9 mouse cellular contexts compared by ENCODE assay signal in genomic region chr15:11408155-11408826, GRCm38 (mm10). TPM values are rescaled to one million over a fixed set of nuclear protein-coding genes. Genes with fewer than 3 reads are reported as not detected.
DNase-seq lines count a peak whose midpoint lies in the region; ATAC-seq and TF ChIP-seq lines count a peak whose summit lies in the region.
"Had no signal": no experiment of that assay in that cellular context is flagged by ENCODE, and none has a peak within 500 bp of the region (broad histone marks: within the 10 kb centered on the region; RNA-seq: fewer than 3 reads in every experiment).

No protein-coding gene starts in this region.

- no peaks in the 10 kb centered on the region for H3K9me3 ChIP-seq in kidney, embryonic 14.5 days (ENCODE audit: control insufficient read depth, low read length)
- no peaks in the 10 kb centered on the region for H3K9me3 ChIP-seq in E14TG2a.4 (ENCODE audit: low read length)
- no peaks in the 10 kb centered on the region for H3K9me3 ChIP-seq in midbrain, embryonic 13.5 days

- no peak overlapping the region for H3K27ac ChIP-seq in kidney, adult 2 months (ENCODE audit: insufficient read depth, low read depth, low read length)
- H3K27ac ChIP-seq in kidney, embryonic 14.5 days (ENCODE audit: low read depth, low read length) = no peak overlapping the region
- no peak overlapping the region for H3K27ac ChIP-seq in midbrain, embryonic 13.5 days
- H3K27ac ChIP-seq: macrophage had no signal

- TF ChIP-seq CTCF in kidney, adult 2 months (conservative IDR thresholded peaks at IDR 0.05; ENCODE audit: insufficient read depth, insufficient read length, low read depth, low read length) = peak; percentile 22; the same call in 1 of the 2 replicates
- TF ChIP-seq CTCF in E14TG2a.4 (conservative IDR thresholded peaks at IDR 0.05; ENCODE audit: low read length) = peak; percentile 51

- H3K4me2 ChIP-seq in kidney, embryonic 14.5 days (replicated peaks; ENCODE audit: low read depth, low read length) = no peak overlapping the region
- no peak overlapping the region for H3K4me2 ChIP-seq in midbrain, embryonic 13.5 days (replicated peaks)

- WGBS in kidney, adult 2 months = 28% methylated on average over 7 of the region's 7 CpGs
- 33% methylated on average over 7 of the region's 7 CpGs for WGBS in kidney, embryonic 14.5 days
- WGBS in midbrain, embryonic 13.5 days = 43% methylated on average over 7 of the region's 7 CpGs

- TF ChIP-seq POLR2A in kidney, adult 2 months (IDR thresholded peaks at IDR 0.05; ENCODE audit: low read depth, low read length) = no peak

- H3K36me3 ChIP-seq in kidney, adult 2 months (ENCODE audit: control insufficient read depth, insufficient read depth, low read length) = no peaks in the 10 kb centered on the region
- no peaks in the 10 kb centered on the region for H3K36me3 ChIP-seq in kidney, embryonic 14.5 days (ENCODE audit: control insufficient read depth, insufficient read depth, low read length)
- no peaks in the 10 kb centered on the region for H3K36me3 ChIP-seq in E14TG2a.4 (ENCODE audit: insufficient read depth, low read length)
- H3K36me3 ChIP-seq in midbrain, embryonic 13.5 days = no peaks in the 10 kb centered on the region

- H3K4me3 ChIP-seq in kidney, adult 2 months (ENCODE audit: insufficient read depth, low read depth, low read length) = no peak overlapping the region
- no peak overlapping the region for H3K4me3 ChIP-seq in kidney, embryonic 14.5 days (ENCODE audit: low read length)
- H3K4me3 ChIP-seq in E14TG2a.4 (replicated peaks; ENCODE audit: low read length) = no peak overlapping the region
- H3K4me3 ChIP-seq in midbrain, embryonic 13.5 days (replicated peaks) = no peak overlapping the region

- ATAC-seq in kidney, embryonic 14.5 days (ENCODE audit: low FRiP score, low TSS enrichment) = no peak
- peak; percentile 66; the same call in 1 of the 2 replicates for ATAC-seq in midbrain, embryonic 13.5 days

- H3K9ac ChIP-seq in kidney, embryonic 14.5 days (ENCODE audit: low read depth, low read length) = no peak overlapping the region
- H3K9ac ChIP-seq in midbrain, embryonic 13.5 days (replicated peaks) = no peak overlapping the region

- no peaks in the 10 kb centered on the region for H3K27me3 ChIP-seq in kidney, adult 2 months (replicated peaks; ENCODE audit: control insufficient read depth, insufficient read depth, low read length)
- H3K27me3 ChIP-seq in kidney, embryonic 14.5 days (ENCODE audit: control insufficient read depth, insufficient read depth, low read length) = peaks cover 2% of the 10 kb centered on the region; the same call in 1 of the 2 replicates
- H3K27me3 ChIP-seq in E14TG2a.4 (ENCODE audit: insufficient read depth, low read length) = peaks cover 7% of the 10 kb centered on the region
- peaks cover 11% of the 10 kb centered on the region; the same call in 1 of the 2 replicates for H3K27me3 ChIP-seq in midbrain, embryonic 13.5 days

- DNase-seq in kidney, adult 2 months = peak; percentile 41
- peak; percentile 46 for DNase-seq in brain, embryonic 18.5 days (ENCODE audit: low read depth, low spot score)
- DNase-seq in induced T-regulatory cell, adult 2 months (ENCODE audit: low read depth) = peak; percentile 68
- no peak for DNase-seq in urinary bladder, adult 18-20 months (ENCODE audit: low spot score in 2 of 2)
- DNase-seq in layer of hippocampus, adult 9-11 months = no peak

- no peaks in the 10 kb centered on the region for H3K4me1 ChIP-seq in kidney, adult 2 months (ENCODE audit: control insufficient read depth, insufficient read depth, low read length)
- H3K4me1 ChIP-seq in kidney, embryonic 14.5 days (ENCODE audit: control insufficient read depth, insufficient read depth, low read length) = no peaks in the 10 kb centered on the region
- peaks cover 6% of the 10 kb centered on the region; the same call in 1 of the 2 replicates for H3K4me1 ChIP-seq in E14TG2a.4 (replicated peaks; ENCODE audit: low read depth, low read length)
- H3K4me1 ChIP-seq in midbrain, embryonic 13.5 days (replicated peaks) = no peaks in the 10 kb centered on the region

RNA-seq across cellular contexts. Expression of gene Tars, which starts 8.8 kb away (rescaled TPM):
- polyA plus RNA-seq in kidney, adult 2 months (2012; rRNA removed) = 10.6 and 12.9 TPM in 2 replicates
- polyA plus RNA-seq in kidney, embryonic 14.5 days (2014; fragmentation: Nextera tagmentation; extraction: Ambion mirVana) = 51.9 and 70.3 TPM in 2 replicates
- 54.6 and 56.2 TPM in 2 replicates for polyA plus RNA-seq in midbrain, embryonic 13.5 days (2015; fragmentation: Nextera tagmentation; extraction: Ambion mirVana)

Comparison
In these comparisons a context has a peak if more than half of its experiments do, and no peak if none do; other contexts are left out.
1. DNase-seq: peak in kidney, adult 2 months (single experiment), brain, embryonic 18.5 days (single experiment) and induced T-regulatory cell, adult 2 months (single experiment); none in urinary bladder, adult 18-20 months (0 of 2) and layer of hippocampus, adult 9-11 months (single experiment).